Mouse (Mus musculus) fibroblast of lung, adult 2 months (primary cell): ENCODE measurements around the gene Kcnc1.

ENCODE experiments used
- DNase-seq: peaks from one replicate; pipeline ENCODE4 v3.0.0-alpha.2; 2011; ENCODE audit warnings: low read depth

The Kcnc1 gene

GRCm38 (mm10) chr7:46394933-46395332, 1.4 kb upstream of the Kcnc1 start:
- DNase-seq = no peak

DNA sequence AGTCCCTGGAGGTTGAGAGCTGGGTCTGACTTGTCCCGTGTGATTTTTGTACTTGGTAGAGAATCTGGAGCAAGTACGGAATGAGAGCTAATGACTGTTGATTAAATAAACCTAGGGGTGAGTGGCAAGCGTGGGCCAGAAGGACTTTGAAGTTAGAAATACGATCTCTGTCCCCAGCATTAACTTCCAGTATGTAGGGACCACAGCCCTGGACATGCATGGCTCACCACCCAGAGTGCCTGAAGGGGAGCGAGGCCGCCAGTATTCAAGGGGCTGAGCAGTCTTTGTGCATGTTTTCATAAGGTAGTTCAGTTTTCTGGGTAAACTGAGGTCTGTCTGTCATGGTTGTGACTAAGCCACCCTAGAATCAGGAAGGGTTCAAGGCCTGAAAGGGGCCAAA, 726 bp upstream of the Kcnc1 start:
- no peak for DNase-seq

DNA sequence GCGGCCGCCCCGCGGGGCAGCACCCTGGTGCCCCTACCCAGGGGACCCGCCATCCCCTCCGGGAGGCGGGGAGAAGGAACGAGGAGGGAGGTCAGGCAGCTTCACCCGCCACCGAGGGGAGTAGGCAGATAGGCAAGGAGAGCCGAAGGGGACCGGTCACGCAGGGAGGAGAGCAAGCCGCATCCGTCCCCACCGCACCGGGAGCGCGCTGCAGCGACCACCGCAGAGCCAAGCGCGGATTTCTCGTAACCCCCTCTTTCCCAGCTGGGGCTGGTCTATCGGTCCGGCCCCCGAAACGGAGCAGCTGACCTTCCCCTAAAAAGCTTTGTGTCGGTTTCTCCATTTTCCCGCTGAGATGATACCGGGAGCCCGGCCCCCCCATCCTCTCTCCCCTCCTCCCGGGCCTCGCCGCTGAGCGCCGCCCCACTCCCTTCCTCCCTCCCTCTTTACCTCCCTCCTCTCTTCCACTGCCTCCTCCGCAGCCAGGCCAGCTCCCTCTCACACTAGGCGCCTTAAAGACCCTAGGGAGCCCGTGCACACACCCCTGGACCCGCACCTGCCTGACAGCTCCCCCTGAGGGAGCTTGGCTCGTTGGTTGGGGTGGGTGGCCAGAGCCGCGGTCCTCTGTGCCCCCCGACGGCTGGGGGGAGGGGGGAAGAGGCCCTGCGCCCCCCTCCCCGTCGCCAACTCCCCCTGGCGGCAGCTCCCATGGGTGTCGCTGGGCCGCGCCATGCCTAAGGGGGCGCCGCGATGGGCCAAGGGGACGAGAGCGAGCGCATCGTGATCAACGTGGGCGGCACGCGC, 833 bp downstream of the Kcnc1 start:
- no peak for DNase-seq

GRCm38 (mm10) chr7:46397732-46398333, 1.5 kb downstream of the Kcnc1 start:
- DNase-seq = no peak

DNA sequence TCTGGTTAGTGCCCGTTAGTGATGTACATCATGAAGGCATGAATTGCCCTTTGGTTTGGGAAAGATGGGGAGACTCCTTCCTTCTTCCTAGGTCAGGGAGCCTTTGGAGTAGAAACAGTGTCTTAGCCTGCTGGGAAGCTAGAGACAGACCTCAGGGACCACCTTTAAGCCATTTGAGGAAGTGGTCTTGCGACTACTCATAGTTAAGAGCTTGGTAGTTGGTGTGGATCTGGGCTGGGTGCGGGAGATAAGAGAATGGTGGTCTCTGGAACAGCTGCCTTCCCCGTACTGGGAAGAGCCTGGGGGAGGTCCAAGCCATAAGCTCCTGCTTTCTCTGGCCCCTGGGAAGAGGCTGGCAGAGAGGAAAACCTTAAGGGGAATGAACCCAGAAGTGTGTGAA, 2.3 kb downstream of the Kcnc1 start:
- DNase-seq = no peak

- no peak for DNase-seq
These were observed 3.4 kb downstream of the Kcnc1 start for GRCm38 (mm10) chr7:46399676-46400075.

GRCm38 (mm10) chr7:46400346-46400745, 4.0 kb downstream of the Kcnc1 start:
- no peak for DNase-seq

DNA sequence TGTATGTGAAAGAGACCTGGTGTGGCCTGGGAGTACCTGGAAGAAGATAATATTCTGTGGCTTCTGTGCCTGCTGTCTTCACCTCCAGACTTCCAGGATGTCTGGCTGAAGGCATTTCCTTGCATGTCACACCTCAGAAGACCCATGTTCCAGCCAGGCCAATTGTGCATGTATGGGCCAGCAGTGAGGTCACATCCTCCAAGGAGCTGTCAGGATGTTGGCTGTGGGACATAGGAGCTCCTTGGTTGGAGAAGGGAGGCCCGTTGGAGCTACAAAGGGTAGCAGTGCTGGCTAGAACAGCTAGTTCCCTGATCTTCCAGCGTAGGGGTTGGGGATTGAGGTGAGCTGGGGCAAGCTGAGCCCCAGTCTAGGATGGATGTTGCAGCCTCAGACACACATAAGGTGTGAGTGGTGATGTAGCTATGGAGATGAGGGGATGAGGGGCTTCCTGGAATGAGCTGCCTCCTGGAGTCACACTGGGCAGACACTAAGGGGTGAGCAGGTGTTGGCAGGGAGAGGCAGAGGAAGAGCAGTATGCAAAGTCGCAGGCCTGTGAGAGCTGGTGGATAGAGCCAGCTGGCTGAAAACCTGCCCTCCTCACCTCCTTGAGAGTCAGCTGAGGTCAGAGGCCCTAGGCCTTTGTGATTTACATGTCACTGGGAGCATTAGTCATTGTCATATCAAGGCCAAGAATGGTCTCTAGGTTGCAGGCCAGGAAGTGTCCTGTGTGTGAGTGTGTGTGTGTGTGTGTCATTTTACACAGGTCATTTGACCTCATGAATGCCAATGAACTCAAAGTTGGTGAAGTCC, 5.3 kb downstream of the Kcnc1 start:
- DNase-seq = no peak

DNA sequence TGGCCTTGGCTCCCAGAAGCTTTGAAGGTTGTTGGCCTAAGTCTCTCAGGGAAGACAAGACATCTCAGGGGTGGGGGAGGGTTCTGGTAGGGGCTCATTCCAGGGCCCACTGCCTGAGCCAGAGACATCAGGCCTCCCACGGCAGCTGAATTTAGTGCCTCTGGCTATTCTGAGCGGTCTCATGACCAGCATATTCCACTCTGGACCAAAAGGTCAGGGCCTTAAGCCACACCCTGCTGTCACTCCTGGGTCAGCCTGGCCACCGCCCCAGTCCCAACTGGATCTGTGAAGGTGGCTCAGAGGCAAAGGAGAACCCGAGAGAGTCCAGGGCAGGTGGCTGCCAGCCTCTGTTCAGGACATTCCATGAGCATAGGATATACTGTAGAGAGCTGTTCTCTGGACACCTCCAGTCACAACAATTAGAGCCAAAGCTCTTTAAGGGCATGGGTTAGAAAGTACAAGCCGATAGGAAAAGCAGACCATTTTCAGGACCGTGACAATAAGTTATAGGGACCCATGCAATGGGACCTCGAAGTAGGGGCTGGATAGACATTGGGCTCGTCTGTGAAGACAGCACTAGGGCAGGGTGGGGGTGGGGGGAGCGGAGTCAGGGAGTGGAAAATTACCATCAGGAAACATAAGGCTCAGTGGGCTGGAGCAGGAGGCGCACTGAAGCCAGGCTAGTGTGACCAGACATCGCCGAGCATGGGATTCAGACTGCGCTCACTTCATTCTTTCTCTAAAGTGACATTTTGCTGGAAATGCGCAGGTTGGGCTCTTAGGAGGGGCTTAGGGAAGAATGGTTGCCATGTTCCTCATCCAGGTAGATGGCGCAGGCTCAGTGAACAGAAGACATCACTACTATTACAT, 7.6 kb downstream of the Kcnc1 start:
- DNase-seq = no peak

DNA sequence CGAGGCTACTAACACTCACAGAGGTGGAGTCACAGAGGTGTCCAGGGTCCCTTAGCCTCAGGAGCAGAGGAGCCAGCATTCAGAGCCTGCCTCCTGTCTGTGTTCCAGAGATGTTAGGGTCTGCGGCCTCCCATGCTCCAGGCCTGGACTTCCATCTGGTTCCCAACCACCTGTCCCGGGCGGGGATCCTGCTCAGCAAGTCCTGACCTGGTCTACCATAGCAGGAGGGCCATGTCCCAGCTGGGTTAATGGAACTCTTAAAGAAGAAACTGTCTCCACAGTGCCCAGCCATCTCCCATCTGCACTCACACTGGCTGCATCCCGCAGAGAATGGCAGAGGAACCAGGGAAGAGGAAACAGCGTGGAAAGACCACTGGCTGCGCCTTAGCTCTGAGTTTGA, 8.5 kb downstream of the Kcnc1 start:
- DNase-seq = no peak

DNA sequence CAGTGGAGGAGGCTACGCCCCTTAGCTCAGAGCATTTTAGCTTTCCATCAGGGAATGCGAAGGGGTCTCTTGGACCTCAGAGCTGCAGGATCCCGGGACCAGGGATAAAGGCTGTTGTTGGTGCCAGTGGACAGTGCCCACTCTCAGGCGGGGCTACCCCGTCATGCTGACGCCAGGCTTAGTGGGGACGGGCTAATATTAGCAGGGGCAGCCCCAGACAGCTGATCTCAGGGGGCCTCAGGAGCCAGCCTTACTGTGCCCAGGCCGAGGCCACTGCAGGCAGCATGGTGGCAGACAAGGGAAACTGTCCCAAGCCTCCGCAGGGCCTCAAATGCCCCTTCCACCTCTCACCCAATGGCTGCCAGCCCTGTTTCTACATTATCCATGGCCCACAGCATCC, 12.3 kb downstream of the Kcnc1 start:
- no peak for DNase-seq

DNA sequence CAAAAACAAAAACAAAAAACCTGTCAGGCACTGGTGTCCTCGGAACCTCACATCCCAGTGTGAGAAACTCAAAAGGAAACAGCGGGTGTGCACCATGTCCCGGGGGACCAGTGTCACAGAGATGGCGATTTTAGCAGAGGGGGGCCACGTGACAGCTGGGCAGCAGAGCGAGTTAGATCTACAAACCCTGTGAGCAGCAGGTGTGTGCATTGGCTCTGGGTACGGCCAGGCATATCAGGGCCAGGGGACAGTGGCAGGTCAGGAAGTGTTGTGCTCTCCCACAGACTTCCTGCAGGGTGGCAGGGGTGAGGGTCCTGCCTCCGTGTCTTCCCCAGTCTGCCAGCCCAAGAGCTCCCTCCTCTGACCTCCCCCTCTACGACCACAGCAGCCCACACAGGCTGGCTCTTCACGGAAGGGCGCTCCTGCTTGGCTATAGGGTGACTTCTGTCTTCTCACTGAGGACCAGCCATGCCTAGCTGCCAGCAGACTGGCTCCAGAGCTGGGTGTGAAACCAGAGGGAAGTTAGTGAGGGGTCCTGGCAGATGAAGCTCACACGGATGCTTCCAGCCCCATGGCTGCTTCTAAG, 13.0 kb downstream of the Kcnc1 start:
- no peak for DNase-seq

DNA sequence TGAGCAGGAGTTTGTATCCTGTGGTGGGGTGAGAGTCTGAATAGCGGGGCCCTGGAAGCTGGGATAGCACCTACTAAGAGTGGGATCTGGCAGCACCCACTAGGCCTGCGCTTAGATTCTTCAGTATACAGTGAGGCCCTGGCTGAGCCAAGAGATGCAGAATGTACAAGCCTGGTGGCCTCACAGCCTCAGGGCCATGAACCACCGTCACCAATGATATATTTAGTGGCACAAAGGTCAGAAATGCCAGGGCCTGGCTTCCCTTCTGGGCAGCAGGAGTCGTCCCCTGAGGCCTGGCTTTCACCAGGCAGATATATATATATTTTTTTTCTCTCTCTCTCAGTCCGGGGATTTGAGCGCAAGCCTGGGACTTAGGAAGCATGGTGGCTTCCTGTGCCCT, 14.4 kb downstream of the Kcnc1 start:
- no peak for DNase-seq

- DNase-seq = no peak
These were observed 16.5 kb downstream of the Kcnc1 start for GRCm38 (mm10) chr7:46412823-46413222.

DNA sequence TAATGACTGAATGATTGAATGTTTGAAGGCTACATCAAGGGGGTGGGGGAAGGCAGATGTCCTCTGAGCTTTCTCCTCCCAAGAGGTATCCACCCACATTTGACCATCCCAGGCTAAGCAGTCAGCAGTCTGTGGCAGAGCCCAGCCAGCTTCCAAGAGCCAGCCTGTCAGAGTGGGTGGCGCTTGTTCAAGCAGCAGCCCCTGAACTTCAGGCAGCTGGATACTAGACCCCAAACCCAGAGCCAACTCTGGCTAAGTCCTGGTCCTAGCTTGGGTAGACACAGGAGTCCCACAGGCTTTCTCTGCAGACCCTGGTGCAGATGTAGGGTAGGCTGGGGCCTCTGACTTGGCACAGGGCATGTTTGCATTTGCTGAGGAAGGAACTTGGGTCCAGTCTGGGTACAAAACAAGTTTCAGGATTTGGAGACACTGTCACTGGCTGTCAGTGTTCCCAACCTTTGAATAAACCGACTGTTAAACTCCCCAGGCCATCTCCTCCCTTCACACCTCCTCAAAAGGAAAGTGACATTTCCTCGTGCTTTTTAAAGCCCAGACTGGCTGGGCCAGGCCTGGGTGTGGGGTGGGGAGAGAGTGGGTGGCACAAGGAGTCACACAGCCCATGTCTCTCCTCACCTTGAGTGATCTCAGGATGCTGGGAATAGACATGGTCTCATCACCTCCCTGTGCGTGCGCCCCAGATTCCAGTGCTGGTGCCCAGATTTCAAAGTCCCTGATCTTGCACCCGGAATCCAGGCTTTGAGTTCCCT, 17.8 kb downstream of the Kcnc1 start:
- DNase-seq = no peak

DNA sequence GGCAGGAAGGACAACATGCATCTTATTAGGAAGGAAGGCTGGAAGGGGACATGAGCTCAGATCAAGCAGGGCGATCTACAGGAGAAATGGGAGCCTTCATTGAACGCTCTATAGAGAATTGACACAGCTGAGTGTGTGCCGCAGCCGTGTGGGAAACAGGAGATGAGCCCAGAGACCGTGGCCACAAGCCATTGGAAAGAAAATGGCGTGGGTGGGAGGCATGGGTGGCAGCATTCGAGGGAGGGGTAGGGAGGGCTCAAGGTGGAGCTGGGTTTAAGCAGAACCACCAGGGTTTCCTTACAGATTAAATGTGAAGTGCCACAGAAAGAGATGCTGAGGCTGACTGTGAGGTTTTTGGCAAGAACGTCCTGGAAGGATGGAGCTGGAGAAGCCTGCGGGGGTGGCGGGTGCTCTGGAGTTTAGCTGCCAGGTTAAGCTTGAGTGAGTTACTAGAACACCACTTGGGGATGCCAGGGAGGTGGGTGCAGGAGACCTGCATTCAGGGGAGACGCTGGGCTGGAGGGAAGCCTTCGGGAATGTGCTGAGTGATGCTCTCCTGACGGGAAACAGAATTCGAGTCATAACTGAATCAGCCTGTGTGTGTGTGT, 19.6 kb downstream of the Kcnc1 start:
- no peak for DNase-seq

GRCm38 (mm10) chr7:46417467-46417866, 21.2 kb downstream of the Kcnc1 start:
- no peak for DNase-seq

DNA sequence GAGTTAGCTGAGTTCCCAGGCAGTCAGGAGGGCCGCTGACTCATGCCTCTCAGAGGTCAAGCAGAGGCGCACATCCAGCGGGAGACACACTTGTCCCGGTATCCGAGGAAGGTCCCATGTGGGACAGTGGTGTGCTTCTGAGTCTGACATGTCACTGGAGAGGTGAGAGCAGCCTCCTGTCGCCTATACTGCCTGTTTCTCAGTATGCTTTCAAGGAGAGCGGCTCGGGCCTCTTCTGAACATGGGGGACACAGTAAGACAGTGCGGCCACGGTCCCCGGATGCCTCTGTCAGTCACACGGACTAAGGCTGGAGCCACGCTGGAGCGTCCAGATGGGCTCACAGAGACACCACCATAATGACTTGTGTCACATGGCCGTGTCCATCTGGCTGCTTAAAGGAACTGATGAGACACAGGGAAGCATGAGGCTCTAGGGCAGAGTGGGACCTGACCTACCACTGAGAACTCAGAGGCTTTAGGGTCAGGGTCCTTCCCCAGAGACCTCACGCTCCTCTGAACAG, 21.9 kb downstream of the Kcnc1 start:
- DNase-seq = no peak

- DNase-seq = no peak
These were observed 25.2 kb downstream of the Kcnc1 start for GRCm38 (mm10) chr7:46421535-46421934.

DNA sequence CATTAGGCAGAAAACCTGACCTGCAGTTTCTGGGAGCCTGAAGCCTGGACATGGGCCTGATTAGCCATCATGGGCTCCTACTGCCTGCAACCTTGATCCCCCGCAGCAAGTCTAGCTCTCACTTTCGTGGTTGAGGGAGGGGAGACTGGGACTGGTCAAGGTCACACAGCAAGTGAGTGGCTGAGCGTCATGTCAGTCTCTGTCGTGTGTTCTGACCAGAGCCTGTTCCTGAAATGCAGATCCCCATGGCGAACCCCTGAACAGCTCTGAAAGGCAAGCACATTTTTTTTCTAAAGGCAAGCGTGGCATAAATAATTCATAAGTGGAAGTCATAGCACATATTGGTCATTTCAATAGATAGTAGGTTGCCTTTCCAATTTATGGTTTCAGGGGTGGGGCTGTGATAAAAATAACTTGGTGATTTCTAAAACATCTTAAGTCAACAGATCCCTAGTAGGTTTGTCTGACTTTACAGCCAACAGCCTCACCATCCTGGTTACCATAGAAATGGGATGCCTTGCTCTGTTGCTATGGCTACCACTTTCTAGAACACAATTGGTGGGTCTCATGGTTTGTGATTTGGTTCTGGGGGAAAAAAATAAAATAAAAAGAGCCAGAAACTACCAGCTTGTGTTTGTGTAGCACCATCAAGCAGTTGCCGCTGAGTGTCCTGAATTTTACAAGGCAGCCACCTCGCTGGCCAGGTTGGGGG, 25.9 kb downstream of the Kcnc1 start:
- no peak for DNase-seq
